Mouse (Mus musculus): ENCODE measurements around the gene Cacna1s.

DNA sequence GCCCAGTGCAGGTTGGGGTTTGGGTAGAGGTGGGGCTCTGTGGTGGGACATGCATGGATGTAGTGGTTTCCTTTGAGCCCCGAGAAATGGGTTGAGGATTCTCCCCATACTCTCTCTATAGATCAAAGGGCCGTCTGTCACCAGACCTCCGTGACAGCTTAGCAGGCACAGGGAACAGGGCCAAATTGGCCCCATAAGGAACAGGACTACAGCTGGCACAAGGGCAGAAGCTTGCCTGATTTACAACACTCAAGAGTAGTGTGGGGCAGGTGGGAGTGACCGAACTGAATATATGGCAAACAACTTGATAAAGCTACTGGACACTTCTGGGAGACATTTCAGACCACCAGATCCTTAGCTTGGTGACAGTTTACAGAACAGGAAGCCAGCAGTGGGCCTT is 52.2 kb downstream of the Cacna1s start:
- TF ChIP-seq CTCF (IDR thresholded peaks at IDR 0.05; ENCODE audit: low read depth) (no peak), EP300 (IDR thresholded peaks at IDR 0.05; ENCODE audit: low read depth) (no peak)
